Mouse (Mus musculus) brown adipose tissue, adult 24 weeks (tissue): ENCODE results near the gene Tmem9b. TPM values are rescaled to one million over a fixed set of nuclear protein-coding genes. Genes with fewer than 3 reads are reported as not detected.

Experiments
- H3K27ac ChIP-seq: fragments of 200-500 bp; replicated peaks from 2 replicates; pipeline ENCODE4 v1.5.1; 2012; ENCODE audit warnings: low read depth, mild to moderate bottlenecking, low read length
- H3K4me1 ChIP-seq: fragments of 200-500 bp; 2 replicates; pipeline ENCODE4 v1.6.1; 2012; ENCODE audit warnings: low read length, mixed read lengths; ENCODE audit not compliant: control insufficient read depth, insufficient read depth, insufficient read length
- H3K4me3 ChIP-seq: fragments of 200-500 bp; 2 replicates; pipeline ENCODE4 v1.5.1; 2012; ENCODE audit warnings: low read depth, mild to moderate bottlenecking, low read length, moderate library complexity; ENCODE audit not compliant: insufficient read depth
- polyA plus RNA-seq: library from polyadenylated mRNA; stranded (reverse); fragments of >200 nt; gene quantifications from 2 replicates; pipeline ENCODE4 v1.2.4, GENCODE M21; 2012; ENCODE audit not compliant: missing spikeins, insufficient read depth, insufficient read length

The Tmem9b gene
- polyA plus RNA-seq, 1 experiment, result 47.8 TPM

GRCm38 (mm10) chr7:109764009-109764408 is 11.3 kb upstream of the Tmem9b start:
- Histone ChIP-seq H3K4me3 (no peak overlapping the region), H3K4me1 (no peaks in the 10 kb centered on the region), H3K27ac (no peak overlapping the region)

GRCm38 (mm10) chr7:109756291-109756690 is 3.6 kb upstream of the Tmem9b start:
- H3K4me1 ChIP-seq, result peaks cover 2% of the 10 kb centered on the region; the same call in 1 of the 2 replicates
- H3K27ac ChIP-seq, result no peak overlapping the region
- no peak overlapping the region for H3K4me3 ChIP-seq

GRCm38 (mm10) chr7:109754034-109754433 is 1.4 kb upstream of the Tmem9b start:
- peaks cover 3% of the 10 kb centered on the region; the same call in 1 of the 2 replicates for H3K4me1 ChIP-seq

GRCm38 (mm10) chr7:109751427-109752007 is 1.2 kb downstream of the Tmem9b start:
- peak overlapping the region; percentile 83 for H3K27ac ChIP-seq
- peaks cover 3% of the 10 kb centered on the region; the same call in 1 of the 2 replicates for H3K4me1 ChIP-seq
- H3K4me3 ChIP-seq, result peak overlapping the region; percentile 100

More at GRCm38 (mm10) chr7:109754034-109754433, 1.4 kb upstream of the Tmem9b start:
- Histone ChIP-seq H3K4me3 (no peak overlapping the region), H3K27ac (no peak overlapping the region)

- Histone ChIP-seq H3K4me3 (no peak overlapping the region), H3K4me1 (peaks cover 3% of the 10 kb centered on the region; the same call in 1 of the 2 replicates), H3K27ac (no peak overlapping the region)
These were observed 4.9 kb downstream of the Tmem9b start for GRCm38 (mm10) chr7:109747747-109748146.

- H3K4me3 ChIP-seq, result no peak overlapping the region
- no peaks in the 10 kb centered on the region for H3K4me1 ChIP-seq
- H3K27ac ChIP-seq, result no peak overlapping the region
These were observed 11.0 kb downstream of the Tmem9b start for GRCm38 (mm10) chr7:109741703-109742102.

GRCm38 (mm10) chr7:109741060-109741459 is 11.6 kb downstream of the Tmem9b start:
- H3K4me1 ChIP-seq, result no peaks in the 10 kb centered on the region
- H3K4me3 ChIP-seq, result no peak overlapping the region
- no peak overlapping the region for H3K27ac ChIP-seq

GRCm38 (mm10) chr7:109739822-109740370 is 12.8 kb downstream of the Tmem9b start:
- Histone ChIP-seq H3K4me1 (no peaks in the 10 kb centered on the region), H3K4me3 (no peak overlapping the region), H3K27ac (no peak overlapping the region)

- Histone ChIP-seq H3K27ac (no peak overlapping the region), H3K4me3 (no peak overlapping the region), H3K4me1 (no peaks in the 10 kb centered on the region)
These were observed 17.9 kb downstream of the Tmem9b start for GRCm38 (mm10) chr7:109734806-109735205.

- Histone ChIP-seq H3K4me3 (no peak within 1 kb of the TSS), H3K4me1 (no peaks in the 10 kb centered on the region), H3K27ac (no peak within 1 kb of the TSS)
These were observed 21.0 kb downstream of the Tmem9b start, which contains the start of gene Ascl3 for GRCm38 (mm10) chr7:109731626-109732025. Ascl3 (minus strand) TSS chr7:109731726.

GRCm38 (mm10) chr7:109723697-109724096 is 29.0 kb downstream of the Tmem9b start, which contains the start of gene BC051019:
BC051019 (minus strand) TSS chr7:109723850.
- no peak within 1 kb of the TSS for H3K27ac ChIP-seq
- H3K4me1 ChIP-seq, result no peaks in the 10 kb centered on the region
- H3K4me3 ChIP-seq, result no peak within 1 kb of the TSS

GRCm38 (mm10) chr7:109723114-109723513 is 29.6 kb downstream of the Tmem9b start:
- H3K27ac ChIP-seq, result no peak overlapping the region
- no peak overlapping the region for H3K4me3 ChIP-seq

GRCm38 (mm10) chr7:109722618-109723017 is 30.1 kb downstream of the Tmem9b start:
- Histone ChIP-seq H3K27ac (no peak overlapping the region), H3K4me3 (no peak overlapping the region), H3K4me1 (no peaks in the 10 kb centered on the region)

More at GRCm38 (mm10) chr7:109723114-109723513, 29.6 kb downstream of the Tmem9b start:
- no peaks in the 10 kb centered on the region for H3K4me1 ChIP-seq

- no peak overlapping the region for H3K4me3 ChIP-seq
- H3K27ac ChIP-seq, result no peak overlapping the region
- H3K4me1 ChIP-seq, result no peaks in the 10 kb centered on the region
These were observed 33.4 kb downstream of the Tmem9b start for GRCm38 (mm10) chr7:109719286-109719685.

GRCm38 (mm10) chr7:109713434-109713982 is 39.2 kb downstream of the Tmem9b start:
- H3K4me3 ChIP-seq, result no peak overlapping the region
- H3K4me1 ChIP-seq, result no peaks in the 10 kb centered on the region
- H3K27ac ChIP-seq, result no peak overlapping the region

- Histone ChIP-seq H3K4me1 (no peaks in the 10 kb centered on the region), H3K27ac (no peak overlapping the region), H3K4me3 (no peak overlapping the region)
These were observed 40.5 kb downstream of the Tmem9b start for GRCm38 (mm10) chr7:109712198-109712597.
